Mouse (Mus musculus): ENCODE measurements at regions not wholly inside any gene's neighbourhood (a gene's known extent, or its start where the extent isn't known, plus 50 kb on each side); places are given as distances from the start of the nearest gene placed in this dataset.

GRCm38 (mm10) chr14:65476699-65477098, 118.5 kb downstream of the Zfp395 start:
- Histone ChIP-seq H3K36me3 (no peaks in the 10 kb centered on the region), H3K27me3 (replicated peaks) (no peaks in the 10 kb centered on the region), H3K9ac (no peak overlapping the region), H3K4me1 (peaks cover 19% of the 10 kb centered on the region), H3K27ac (replicated peaks) (no peak overlapping the region), H3K4me2 (no peak overlapping the region), H3K4me3 (no peak overlapping the region), H3K9me3 (no peaks in the 10 kb centered on the region)
- 56% methylated on average over 3 of the region's 3 CpGs for WGBS
- ATAC-seq (ENCODE audit: extremely low read depth, insufficient number of reproducible peaks, low FRiP score, low TSS enrichment): no peak

GRCm38 (mm10) chr14:65479744-65480143, 121.6 kb downstream of the Zfp395 start:
- Histone ChIP-seq H3K9ac (no peak overlapping the region), H3K4me3 (no peak overlapping the region), H3K4me2 (peak overlapping the region; percentile 30; the same call in 1 of the 2 replicates), H3K9me3 (no peaks in the 10 kb centered on the region), H3K4me1 (peaks cover 19% of the 10 kb centered on the region), H3K27ac (replicated peaks) (no peak overlapping the region), H3K27me3 (replicated peaks) (no peaks in the 10 kb centered on the region), H3K36me3 (no peaks in the 10 kb centered on the region)
- no peak for ATAC-seq (ENCODE audit: extremely low read depth, insufficient number of reproducible peaks, low FRiP score, low TSS enrichment)
- WGBS: 39% methylated on average over 5 of the region's 5 CpGs

- H3K27ac ChIP-seq (replicated peaks): no peak overlapping the region
- H3K36me3 ChIP-seq: no peaks in the 10 kb centered on the region
- no peaks in the 10 kb centered on the region for H3K27me3 ChIP-seq (replicated peaks)
- no peaks in the 10 kb centered on the region for H3K9me3 ChIP-seq
- peaks cover 19% of the 10 kb centered on the region for H3K4me1 ChIP-seq
- H3K9ac ChIP-seq: no peak overlapping the region
- no peak for ATAC-seq (ENCODE audit: extremely low read depth, insufficient number of reproducible peaks, low FRiP score, low TSS enrichment)
- no peak overlapping the region for H3K4me2 ChIP-seq
- no peak overlapping the region for H3K4me3 ChIP-seq
- WGBS: 7% methylated on average over 6 of the region's 6 CpGs
Observed at GRCm38 (mm10) chr14:65480398-65480797, 122.2 kb downstream of the Zfp395 start.

Data from heart, embryonic 13.5 days (tissue).